Mouse (Mus musculus) liver, embryonic 16.5 days (tissue): Measurements from ENCODE around the gene Rnf38. TPM values are rescaled to one million over a fixed set of nuclear protein-coding genes. Genes with fewer than 3 reads are reported as not detected.

Source experiments
- ATAC-seq: fragments of 200-750 bp; cut with Nextera tagmentation; 2 replicates; pipeline ENCODE4 v1.8.0; 2017; ENCODE audit warnings: low read depth, mild to moderate bottlenecking, moderate number of reproducible peaks, moderate library complexity
- H3K27ac ChIP-seq: fragments of 300-500 bp; sonication (generic); 2 replicates; pipeline ENCODE4 v1.5.1; 2014; ENCODE audit warnings: mild to moderate bottlenecking, low read length
- H3K27me3 ChIP-seq: fragments of 300-500 bp; sonication (generic); 2 replicates; pipeline ENCODE4 v1.6.1; 2014; ENCODE audit warnings: low read depth, low read length, mixed read lengths; ENCODE audit not compliant: control insufficient read depth, insufficient read depth
- H3K36me3 ChIP-seq: fragments of 300-500 bp; sonication (generic); 2 replicates; pipeline ENCODE4 v1.6.1; 2014; ENCODE audit warnings: mild to moderate bottlenecking; ENCODE audit not compliant: control insufficient read depth, insufficient read depth
- H3K4me1 ChIP-seq: fragments of 300-500 bp; sonication (generic); 2 replicates; pipeline ENCODE4 v1.6.1; 2014; ENCODE audit warnings: low read depth, low read length, mixed read lengths; ENCODE audit not compliant: control insufficient read depth
- H3K4me2 ChIP-seq: fragments of 300-500 bp; sonication (generic); 2 replicates; pipeline ENCODE4 v1.6.1; 2014; ENCODE audit warnings: low read depth, low read length, mixed read lengths
- H3K4me3 ChIP-seq: fragments of 300-500 bp; sonication (generic); 2 replicates; pipeline ENCODE4 v1.5.1; 2014; ENCODE audit warnings: low read depth, mild to moderate bottlenecking, low read length
- H3K9ac ChIP-seq: fragments of 300-500 bp; sonication (generic); 2 replicates; pipeline ENCODE4 v1.6.1; 2014; ENCODE audit warnings: low read depth, low read length
- H3K9me3 ChIP-seq: fragments of 300-500 bp; sonication (generic); replicated peaks from 2 replicates; pipeline ENCODE4 v1.6.1; 2016; ENCODE audit warnings: low read length; ENCODE audit not compliant: control insufficient read depth
- WGBS: fragments of 180-500 bp; shearing (Covaris S2); extraction: QIAGEN DNeasy Blood & Tissue Kit; methylation state at CpG from one replicate; pipeline ENCODE4 v1.1.7; 2014; ENCODE audit not compliant: insufficient replicate concordance; 5-methylcytosine and 5-hydroxymethylcytosine counted together
- polyA plus RNA-seq: library from polyadenylated mRNA; unstranded; fragments of >200 nt; fragmentation: Nextera tagmentation; extraction: Ambion mirVana; gene quantifications from 2 replicates; pipeline ENCODE4 v1.2.1, GENCODE M21; 2015

Gene Rnf38
- polyA plus RNA-seq, 1 experiment from 2014 or later: 12.1 TPM

DNA sequence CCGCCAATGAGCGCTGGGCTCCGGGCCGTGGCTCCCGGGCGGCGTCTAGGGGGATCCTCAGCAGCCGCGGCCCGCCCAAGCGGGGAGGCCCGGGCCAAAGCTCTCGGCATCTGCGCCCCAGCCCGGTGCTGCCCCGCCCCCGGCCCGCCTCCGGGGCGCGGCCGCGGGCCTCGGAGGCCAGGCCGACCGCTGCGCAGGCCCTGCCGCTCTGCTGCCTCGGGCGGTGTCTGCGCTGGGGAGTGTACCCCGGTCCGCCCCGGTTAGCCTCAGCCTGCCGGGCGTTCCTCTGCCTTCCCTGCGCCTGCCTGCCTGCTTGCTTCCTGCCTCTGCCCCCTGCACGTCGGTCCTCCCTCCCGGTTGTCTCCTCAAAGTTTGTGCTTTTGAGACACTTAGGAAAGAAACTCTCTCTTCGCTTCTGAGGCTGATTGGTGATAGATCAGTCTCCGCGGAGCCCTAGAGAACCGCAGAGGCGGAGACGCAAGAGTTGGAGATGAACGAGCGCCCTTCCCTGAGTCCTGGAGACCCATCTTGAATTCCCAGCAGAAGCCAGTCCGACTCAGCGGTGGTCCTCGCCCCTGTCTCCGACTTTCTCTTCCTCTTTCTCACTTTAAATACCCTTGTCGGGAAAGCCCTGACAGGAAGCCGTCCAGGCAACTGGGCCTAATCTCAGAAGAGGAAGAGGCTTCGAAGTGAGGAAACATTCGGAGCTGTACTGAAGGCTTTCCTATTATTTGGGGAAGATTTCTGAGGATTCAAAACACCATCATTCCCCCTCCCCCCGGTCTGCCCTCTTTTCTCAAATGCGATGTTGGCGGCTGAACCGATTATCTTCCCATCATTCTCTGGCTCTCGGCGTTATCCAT is 646 bp upstream of the Rnf38 start:
- under 1% methylated on average over 40 of the region's 62 CpGs for WGBS
- H3K4me1 ChIP-seq: peaks cover 18% of the 10 kb centered on the region

DNA sequence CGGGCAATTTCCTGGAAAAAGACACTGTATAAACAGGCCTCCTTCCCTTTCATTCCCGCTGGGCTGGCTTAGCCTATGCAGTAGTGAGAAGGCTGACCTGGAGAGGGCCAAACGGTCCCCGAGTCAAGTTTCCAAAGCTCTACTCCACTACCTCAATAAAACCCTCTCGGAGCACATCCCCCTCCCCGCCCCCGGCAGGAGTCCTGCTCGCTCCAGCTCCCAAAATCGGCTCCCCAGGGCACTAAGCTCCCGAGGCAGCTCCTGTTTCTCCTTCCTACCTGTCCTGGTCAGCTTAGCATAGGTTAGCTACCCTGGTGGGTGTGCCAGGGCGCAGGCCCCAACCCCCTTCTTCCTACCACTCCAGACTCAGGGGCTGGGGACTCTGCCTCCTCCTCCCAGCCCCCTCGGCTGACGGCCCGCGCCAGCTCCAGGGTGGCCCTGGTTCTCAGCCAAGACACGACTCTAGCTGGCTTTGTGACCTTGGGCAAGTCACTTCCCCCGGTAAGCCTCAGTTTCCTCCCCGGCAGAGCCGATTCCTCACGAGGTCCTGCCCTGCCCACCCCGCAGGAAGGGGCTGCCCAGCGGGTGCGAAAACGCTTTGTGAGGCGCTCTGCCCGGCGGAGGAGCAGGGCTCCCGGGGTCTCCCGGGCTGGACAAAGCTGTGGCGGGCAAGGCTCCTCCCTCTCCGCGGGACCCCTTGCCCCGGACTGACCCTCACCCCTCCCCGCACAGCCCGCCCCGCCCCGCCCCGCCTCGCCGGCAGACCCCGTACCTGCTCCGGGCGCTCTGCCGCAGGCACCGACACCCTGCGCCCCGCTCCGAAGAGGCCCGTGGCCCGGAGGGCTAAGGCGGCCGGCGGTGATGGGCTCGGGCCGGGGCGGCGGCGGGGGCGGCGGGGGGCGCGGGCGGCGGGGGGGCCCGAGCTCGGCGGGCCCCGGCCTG is 547 bp downstream of the Rnf38 start:
- no peak for ATAC-seq
- Histone ChIP-seq H3K4me2 (peak overlapping the region; percentile 85), H3K27me3 (peaks cover 15% of the 10 kb centered on the region), H3K9ac (peak overlapping the region; percentile 81), H3K4me1 (peaks cover 18% of the 10 kb centered on the region), H3K9me3 (no peaks in the 10 kb centered on the region), H3K36me3 (no peaks in the 10 kb centered on the region), H3K27ac (peak overlapping the region; percentile 67), H3K4me3 (peak overlapping the region; percentile 76)
- 1% methylated on average over 44 of the region's 68 CpGs for WGBS

More for the DNA sequence above, 646 bp upstream of the Rnf38 start:
- ATAC-seq: peak; percentile 98
- Histone ChIP-seq H3K4me3 (peak overlapping the region; percentile 76), H3K9ac (peak overlapping the region; percentile 76), H3K36me3 (no peaks in the 10 kb centered on the region), H3K27ac (peak overlapping the region; percentile 90), H3K4me2 (peak overlapping the region; percentile 85), H3K9me3 (no peaks in the 10 kb centered on the region), H3K27me3 (peaks cover 15% of the 10 kb centered on the region)

DNA sequence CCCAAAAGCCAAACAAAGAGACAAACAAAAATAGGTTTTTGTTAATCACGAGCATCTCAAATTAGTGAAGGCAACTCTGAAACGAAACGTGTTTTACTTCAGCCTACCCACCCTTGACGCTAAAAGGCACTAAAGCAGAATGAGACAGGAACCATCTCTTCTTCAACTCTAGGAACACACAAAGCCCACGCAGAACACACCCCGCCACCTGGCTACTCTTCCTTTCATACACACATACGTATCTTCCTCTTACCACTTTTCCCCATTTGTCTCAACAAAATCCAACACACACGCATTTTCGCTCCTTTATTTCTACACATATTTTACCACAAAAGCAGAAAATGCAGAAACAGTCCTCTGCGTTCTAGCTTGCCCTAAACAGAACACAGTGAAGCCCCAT is 8.5 kb downstream of the Rnf38 start:
- 71% methylated on average over 10 of the region's 10 CpGs for WGBS
- H3K4me2 ChIP-seq: no peak overlapping the region
- H3K27ac ChIP-seq: no peak overlapping the region
- no peak overlapping the region for H3K4me3 ChIP-seq
- H3K9ac ChIP-seq: no peak overlapping the region
- no peaks in the 10 kb centered on the region for H3K36me3 ChIP-seq
- H3K9me3 ChIP-seq: no peaks in the 10 kb centered on the region
- H3K4me1 ChIP-seq: no peaks in the 10 kb centered on the region
- no peak for ATAC-seq
- H3K27me3 ChIP-seq: no peaks in the 10 kb centered on the region

DNA sequence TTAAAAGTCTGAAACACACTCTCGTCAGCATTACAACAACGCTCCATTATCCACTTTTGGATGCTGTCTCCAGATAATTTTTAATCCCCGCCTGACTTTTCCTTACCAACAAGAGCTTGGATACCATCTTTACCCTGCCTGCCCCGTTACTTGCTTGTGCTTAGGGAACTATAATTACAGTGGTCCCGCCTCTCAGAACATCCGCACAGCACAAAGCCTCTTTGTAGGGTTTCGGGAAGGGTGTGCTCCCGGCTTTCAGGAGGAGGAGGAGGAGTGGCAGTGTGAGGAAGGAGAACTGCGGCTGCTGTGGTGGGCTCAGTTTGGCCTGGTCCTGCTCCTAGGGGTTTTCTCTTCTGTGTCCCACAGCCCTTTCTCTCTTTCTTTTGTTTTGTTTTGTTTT is 9.4 kb downstream of the Rnf38 start:
- Histone ChIP-seq H3K27me3 (no peaks in the 10 kb centered on the region), H3K4me1 (no peaks in the 10 kb centered on the region), H3K36me3 (no peaks in the 10 kb centered on the region), H3K4me3 (no peak overlapping the region), H3K4me2 (no peak overlapping the region), H3K9me3 (no peaks in the 10 kb centered on the region), H3K9ac (no peak overlapping the region), H3K27ac (no peak overlapping the region)
- WGBS: 57% methylated on average over 9 of the region's 9 CpGs
- ATAC-seq: no peak

DNA sequence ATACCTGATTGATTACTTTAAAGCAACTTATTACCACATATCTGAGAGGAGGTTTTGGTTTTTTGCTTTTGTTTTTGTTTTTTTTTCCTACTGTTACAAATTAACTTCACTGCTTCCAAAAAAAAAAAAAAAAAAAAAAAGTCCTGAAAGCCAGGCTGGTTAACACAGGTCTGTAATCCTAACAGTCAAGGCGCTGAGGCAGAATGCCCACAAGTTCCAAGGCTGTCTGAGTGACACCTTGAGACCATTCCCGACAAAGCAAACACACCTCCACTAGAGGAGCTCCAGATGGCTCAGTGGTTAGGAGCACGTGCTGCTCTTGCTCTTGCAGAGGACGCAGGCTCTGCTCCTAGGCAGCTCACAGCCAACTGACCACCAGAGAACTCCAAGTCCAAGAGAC is 10.1 kb downstream of the Rnf38 start:
- Histone ChIP-seq H3K9me3 (no peaks in the 10 kb centered on the region), H3K27ac (no peak overlapping the region), H3K36me3 (no peaks in the 10 kb centered on the region), H3K27me3 (no peaks in the 10 kb centered on the region), H3K9ac (no peak overlapping the region), H3K4me1 (no peaks in the 10 kb centered on the region), H3K4me2 (no peak overlapping the region), H3K4me3 (no peak overlapping the region)
- no peak for ATAC-seq
- 68% methylated on average over 4 of the region's 4 CpGs for WGBS

DNA sequence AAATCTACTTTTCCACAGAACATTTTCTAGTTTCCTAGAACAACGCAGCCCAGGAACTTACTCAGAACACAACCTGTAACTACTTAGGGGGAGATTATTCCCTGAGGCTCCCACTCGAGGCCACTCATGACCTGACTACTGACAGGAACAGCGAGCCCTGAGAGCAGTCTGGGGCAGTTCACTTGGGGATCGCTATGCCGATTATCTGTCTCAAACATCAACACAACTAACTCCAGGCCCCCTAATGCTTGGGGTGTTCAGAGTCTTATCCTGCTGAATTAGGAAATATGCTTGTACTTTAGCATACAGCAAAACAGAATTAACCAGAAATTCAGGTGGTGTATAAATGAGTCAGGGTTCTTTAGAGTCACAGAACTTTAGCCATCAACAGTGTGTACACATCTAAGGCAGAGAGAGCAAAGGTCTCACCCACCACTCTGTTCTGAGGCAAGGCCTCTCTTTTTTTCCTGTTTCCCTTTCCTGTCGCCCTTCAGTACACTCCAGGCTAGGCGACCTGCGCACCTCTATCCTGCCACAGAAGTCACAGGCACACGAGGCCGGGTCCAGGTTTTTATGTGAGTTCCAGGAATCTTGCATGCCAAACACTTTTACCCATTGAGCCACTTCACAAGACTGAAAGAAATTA is 16.7 kb downstream of the Rnf38 start:
- H3K4me1 ChIP-seq: no peaks in the 10 kb centered on the region; the same call in 1 of the 2 replicates
- no peak overlapping the region for H3K9ac ChIP-seq
- no peak overlapping the region for H3K4me2 ChIP-seq
- WGBS: 30% methylated on average over 10 of the region's 10 CpGs
- peak; percentile 86 for ATAC-seq
- H3K36me3 ChIP-seq: no peaks in the 10 kb centered on the region
- H3K27ac ChIP-seq: peak overlapping the region; percentile 58
- no peaks in the 10 kb centered on the region for H3K9me3 ChIP-seq
- no peak overlapping the region for H3K4me3 ChIP-seq
- no peaks in the 10 kb centered on the region for H3K27me3 ChIP-seq

DNA sequence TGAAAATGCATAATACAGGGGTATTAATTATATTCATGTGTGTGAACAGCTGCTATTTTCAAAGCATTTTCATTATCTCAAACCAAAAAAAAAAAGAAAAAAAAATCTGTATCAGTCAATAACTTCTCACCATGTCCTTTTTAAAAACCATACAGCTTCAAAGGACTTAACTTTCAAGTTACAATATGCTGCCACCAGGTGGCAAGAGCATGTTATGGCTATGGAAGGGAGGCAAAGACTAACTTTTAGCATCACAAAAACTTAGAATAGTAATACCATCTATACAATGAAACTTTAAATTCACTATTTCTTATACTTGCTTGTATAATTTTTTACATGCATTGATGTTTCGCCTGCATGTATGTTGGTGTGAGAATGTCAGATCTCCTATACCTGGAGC is 33.6 kb downstream of the Rnf38 start:
- WGBS: 48% methylated on average over 1 of the region's 1 CpGs
- Histone ChIP-seq H3K9ac (no peak overlapping the region), H3K4me1 (no peaks in the 10 kb centered on the region), H3K36me3 (no peaks in the 10 kb centered on the region), H3K4me3 (no peak overlapping the region), H3K9me3 (no peaks in the 10 kb centered on the region), H3K4me2 (no peak overlapping the region), H3K27me3 (no peaks in the 10 kb centered on the region), H3K27ac (no peak overlapping the region)
- ATAC-seq: no peak

DNA sequence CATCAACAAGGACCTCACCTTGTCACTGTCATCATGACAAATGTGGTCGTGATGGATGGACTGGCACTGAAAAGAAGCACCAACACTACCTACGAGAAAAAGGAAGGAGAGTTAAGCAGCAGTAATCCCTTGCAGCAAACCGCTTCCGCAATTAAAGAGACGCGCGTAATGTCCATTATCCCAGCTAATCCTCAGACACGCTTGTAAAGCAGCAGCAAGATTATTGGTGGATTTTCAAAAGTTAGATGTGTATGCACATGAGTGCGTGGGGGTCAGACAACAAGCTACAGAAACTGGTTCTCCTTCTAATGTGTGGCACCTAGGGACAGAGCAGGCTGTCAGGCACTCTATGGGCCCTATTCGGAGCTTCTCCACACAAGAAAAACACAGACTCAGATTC is 46.2 kb downstream of the Rnf38 start:
- Histone ChIP-seq H3K27ac (no peak overlapping the region), H3K4me3 (no peak overlapping the region), H3K36me3 (no peaks in the 10 kb centered on the region), H3K27me3 (no peaks in the 10 kb centered on the region), H3K9ac (no peak overlapping the region), H3K4me2 (no peak overlapping the region), H3K4me1 (0 out of 2 replicates have a peak, but pooled peaks cover under 1% of the 10 kb centered on the region), H3K9me3 (no peaks in the 10 kb centered on the region)
- 77% methylated on average over 10 of the region's 10 CpGs for WGBS
- ATAC-seq: no peak
